Mouse (Mus musculus): Measurements from ENCODE around the gene Mipol1.

- TF ChIP-seq CTCF (IDR thresholded peaks at IDR 0.05; ENCODE audit: low read depth, low read length) (no peak), POLR2A (IDR thresholded peaks at IDR 0.05; ENCODE audit: extremely low read depth, insufficient read depth, low read length) (no peak)
Measured at GRCm38 (mm10) chr12:57457339-57457738, 227.1 kb downstream of the Mipol1 start.
